Mouse (Mus musculus) ES-Bruce4 (cell line): ENCODE measurements at regions not wholly inside any gene's neighbourhood (a gene's known extent, or its start where the extent isn't known, plus 50 kb on each side); places are given as distances from the start of the nearest gene placed in this dataset.
A peak's percentile ranks its signal among the peaks of the same experiment; 100 is the strongest.

Experiments
- H3K27ac ChIP-seq: 2 replicates; pipeline ENCODE4 v1.5.1; 2012; ENCODE audit warnings: low read length, inconsistent platforms; ENCODE audit not compliant: insufficient read depth
- H3K27me3 ChIP-seq: 2 replicates; pipeline ENCODE4 v1.6.1; 2012; ENCODE audit warnings: mild to moderate bottlenecking, low read length, inconsistent platforms; ENCODE audit not compliant: control insufficient read depth, poor library complexity, insufficient read depth, severe bottlenecking
- H3K36me3 ChIP-seq: 2 replicates; pipeline ENCODE4 v1.6.1; 2012; ENCODE audit warnings: inconsistent platforms, mild to moderate bottlenecking, low read length, moderate library complexity; ENCODE audit not compliant: control insufficient read depth, poor library complexity, insufficient read depth, severe bottlenecking
- H3K4me1 ChIP-seq: one replicate; pipeline ENCODE4 v1.8.1; 2011; ENCODE audit warnings: low read length; ENCODE audit not compliant: control insufficient read depth, insufficient read depth
- H3K4me3 ChIP-seq: 2 replicates; pipeline ENCODE4 v1.5.1; 2011; ENCODE audit warnings: low read depth, mild to moderate bottlenecking, low read length
- H3K9ac ChIP-seq: 2 replicates; pipeline ENCODE4 v1.6.1; 2012; ENCODE audit warnings: low read depth, mild to moderate bottlenecking, inconsistent platforms; ENCODE audit not compliant: poor library complexity, severe bottlenecking
- H3K9me3 ChIP-seq: replicated peaks from 2 replicates; pipeline ENCODE4 v1.6.1; 2012; ENCODE audit warnings: mild to moderate bottlenecking, low read length, inconsistent platforms; ENCODE audit not compliant: control insufficient read depth, poor library complexity, insufficient read depth, severe bottlenecking
- CTCF ChIP-seq: IDR thresholded peaks from one replicate; pipeline ENCODE4 v1.8.1; 2011; ENCODE audit warnings: low read depth, low read length
- EP300 ChIP-seq: IDR thresholded peaks from 2 replicates; pipeline ENCODE4 v1.6.1; 2011; ENCODE audit warnings: low read depth, low read length; ENCODE audit not compliant: insufficient read depth
- POLR2A ChIP-seq: IDR thresholded peaks from one replicate; pipeline ENCODE4 v1.8.1; 2011; ENCODE audit warnings: low read length; ENCODE audit not compliant: insufficient read depth

DNA sequence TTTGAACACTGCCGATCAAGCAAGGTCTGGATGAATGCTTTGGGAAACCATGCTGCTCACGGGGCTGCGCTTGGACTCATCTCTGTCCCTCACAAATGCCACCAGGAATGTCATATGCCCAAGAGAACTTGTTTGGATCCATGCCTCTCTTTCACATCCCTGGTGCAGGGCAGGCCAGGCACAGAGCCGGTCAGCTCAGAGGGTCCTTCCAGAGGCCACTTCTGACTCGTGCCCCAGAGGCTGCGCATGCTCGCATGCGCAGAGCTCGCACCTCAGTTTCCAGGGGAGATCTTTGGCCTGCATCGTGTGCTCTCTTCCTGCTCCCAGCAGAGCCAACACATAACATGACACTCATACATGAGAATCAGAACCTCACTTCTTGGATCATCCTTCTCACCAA, 111.1 kb downstream of the Tfap2c start:
- Histone ChIP-seq H3K9ac (no peak overlapping the region), H3K4me1 (peaks cover 5% of the 10 kb centered on the region), H3K27me3 (no peaks in the 10 kb centered on the region), H3K27ac (no peak overlapping the region), H3K4me3 (no peak overlapping the region), H3K36me3 (no peaks in the 10 kb centered on the region), H3K9me3 (no peaks in the 10 kb centered on the region)
- no peak for TF ChIP-seq CTCF
- no peak for TF ChIP-seq EP300
- no peak for TF ChIP-seq POLR2A

DNA sequence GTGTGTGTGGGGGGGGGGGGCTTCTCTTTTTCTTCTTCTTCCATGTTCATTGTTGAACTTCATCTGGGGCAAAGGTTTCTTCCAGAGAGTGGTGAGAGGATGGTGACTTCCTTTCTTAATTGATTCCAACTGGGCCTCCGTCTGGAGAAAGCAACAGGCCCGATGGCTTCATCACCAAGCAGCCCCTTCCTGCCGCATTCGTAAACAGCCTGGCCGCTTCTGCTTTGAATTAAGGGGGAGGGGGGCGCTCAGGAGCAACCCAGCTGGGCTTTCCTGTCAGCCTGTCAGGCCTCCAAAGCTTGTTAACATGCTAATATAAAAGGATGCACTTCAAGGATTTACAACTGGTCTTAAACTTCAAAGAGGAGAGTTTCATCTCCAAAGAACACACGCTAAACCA, 111.5 kb downstream of the Tfap2c start:
- Histone ChIP-seq H3K9ac (no peak overlapping the region), H3K4me1 (peaks cover 5% of the 10 kb centered on the region), H3K27ac (no peak overlapping the region), H3K9me3 (no peaks in the 10 kb centered on the region), H3K4me3 (no peak overlapping the region), H3K27me3 (no peaks in the 10 kb centered on the region), H3K36me3 (no peaks in the 10 kb centered on the region)
- TF ChIP-seq CTCF (no peak), EP300 (no peak), POLR2A (no peak)

DNA sequence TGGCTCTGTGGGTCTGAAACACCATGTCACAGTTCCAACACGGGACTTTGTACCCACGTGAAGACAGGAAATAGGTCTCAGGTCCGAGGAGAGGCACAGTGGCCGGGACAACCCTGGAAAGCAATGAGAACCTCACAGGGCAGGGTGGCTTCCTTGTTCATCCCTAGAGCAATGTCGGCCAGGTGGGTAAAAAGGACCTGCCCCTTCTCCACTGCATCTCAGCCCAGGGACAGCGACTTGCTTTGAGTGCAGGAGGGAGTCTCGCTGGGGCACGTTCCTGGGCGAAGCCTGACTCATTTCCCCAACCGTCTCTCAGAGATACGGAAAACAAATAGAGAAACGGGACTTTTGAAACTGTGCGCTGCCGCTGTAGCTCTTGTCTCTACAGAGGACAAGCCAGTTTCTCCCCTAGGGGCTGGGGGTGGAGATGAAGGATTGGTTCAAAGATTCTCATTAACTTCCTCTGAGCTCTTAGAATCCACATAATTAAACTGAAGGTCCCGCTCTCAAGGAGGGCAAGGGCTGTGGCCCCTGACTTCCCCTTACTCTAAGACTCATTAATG, 112.1 kb downstream of the Tfap2c start:
- no peaks in the 10 kb centered on the region for H3K36me3 ChIP-seq
- TF ChIP-seq POLR2A (no peak), EP300 (no peak), CTCF (no peak)
- H3K4me3 ChIP-seq: no peak overlapping the region
- no peaks in the 10 kb centered on the region for H3K9me3 ChIP-seq
- no peak overlapping the region for H3K9ac ChIP-seq
- no peaks in the 10 kb centered on the region for H3K27me3 ChIP-seq
- H3K27ac ChIP-seq: no peak overlapping the region
- H3K4me1 ChIP-seq: peaks cover 5% of the 10 kb centered on the region

DNA sequence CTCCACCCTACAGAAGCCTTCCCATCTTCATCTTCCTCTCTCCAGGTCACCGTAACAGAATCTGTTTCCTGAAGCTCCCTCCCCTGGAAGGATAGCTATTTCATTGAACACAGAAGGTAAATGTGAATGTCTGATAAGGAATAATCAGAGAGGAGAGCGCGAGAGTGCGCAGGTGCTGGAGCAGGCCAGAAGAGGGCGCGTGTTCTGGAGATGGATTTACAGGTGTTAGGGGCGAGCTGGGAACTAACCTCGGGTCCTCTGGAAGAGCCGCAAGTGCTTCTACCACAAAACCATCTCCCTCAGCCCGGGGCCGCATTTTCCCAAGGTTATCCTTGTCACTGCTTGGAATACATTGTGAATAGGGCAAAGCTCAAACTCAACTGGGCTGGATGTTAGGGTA, 112.8 kb downstream of the Tfap2c start:
- Histone ChIP-seq H3K9ac (no peak overlapping the region), H3K36me3 (no peaks in the 10 kb centered on the region), H3K4me3 (no peak overlapping the region), H3K9me3 (no peaks in the 10 kb centered on the region), H3K27me3 (no peaks in the 10 kb centered on the region), H3K27ac (no peak overlapping the region), H3K4me1 (peaks cover 5% of the 10 kb centered on the region)
- TF ChIP-seq CTCF (peak; percentile 66), EP300 (no peak)

DNA sequence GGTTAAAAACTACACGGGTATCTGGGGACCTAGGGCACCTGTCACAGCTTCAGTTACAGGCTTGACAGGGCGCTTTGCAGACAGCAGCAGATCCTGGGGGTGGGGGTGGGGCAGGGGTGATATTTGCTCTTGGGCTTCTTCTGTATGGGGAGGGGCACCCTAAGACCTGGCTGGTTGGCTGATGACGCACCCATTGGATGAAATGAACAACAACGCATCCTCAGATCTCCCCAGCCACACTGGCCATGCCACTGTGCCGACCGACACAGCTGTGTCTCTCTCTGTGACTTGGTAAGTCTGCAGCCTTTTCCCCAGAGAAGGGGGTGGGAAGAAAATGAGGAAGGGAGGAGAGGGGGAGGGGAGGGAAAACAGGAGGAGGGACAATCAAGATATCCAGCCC, 114.3 kb downstream of the Tfap2c start:
- peaks cover 5% of the 10 kb centered on the region for H3K4me1 ChIP-seq
- H3K9me3 ChIP-seq: no peaks in the 10 kb centered on the region
- H3K4me3 ChIP-seq: no peak overlapping the region
- no peak for TF ChIP-seq EP300
- no peak for TF ChIP-seq CTCF
- no peak for TF ChIP-seq POLR2A
- no peaks in the 10 kb centered on the region for H3K36me3 ChIP-seq
- H3K27ac ChIP-seq: no peak overlapping the region
- no peaks in the 10 kb centered on the region for H3K27me3 ChIP-seq
- no peak overlapping the region for H3K9ac ChIP-seq

DNA sequence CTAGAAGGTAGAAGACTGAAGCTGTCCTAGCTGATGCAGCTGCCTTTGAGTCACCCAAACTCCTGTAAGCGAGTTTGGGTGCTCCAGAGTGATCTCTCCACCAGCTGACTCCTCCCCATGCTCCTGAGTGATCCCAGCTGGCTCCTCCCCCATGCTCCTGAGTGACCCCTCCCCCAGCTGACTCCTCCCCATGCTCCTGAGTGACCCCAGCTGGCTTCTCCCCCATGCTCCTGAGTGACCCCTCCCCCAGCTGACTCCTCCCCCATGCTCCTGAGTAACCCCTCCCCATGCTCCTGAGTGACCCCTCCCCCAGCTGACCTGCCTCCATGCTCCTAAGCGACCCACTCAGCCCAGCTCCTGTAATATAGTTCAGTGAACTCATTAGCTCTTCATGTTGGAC, 123.7 kb downstream of the Tfap2c start:
- no peaks in the 10 kb centered on the region for H3K9me3 ChIP-seq
- peaks cover 3% of the 10 kb centered on the region for H3K4me1 ChIP-seq
- H3K9ac ChIP-seq: no peak overlapping the region
- TF ChIP-seq CTCF (no peak), POLR2A (no peak), EP300 (no peak)
- no peak overlapping the region for H3K27ac ChIP-seq
- H3K4me3 ChIP-seq: no peak overlapping the region
- no peaks in the 10 kb centered on the region for H3K36me3 ChIP-seq
- H3K27me3 ChIP-seq: no peaks in the 10 kb centered on the region

DNA sequence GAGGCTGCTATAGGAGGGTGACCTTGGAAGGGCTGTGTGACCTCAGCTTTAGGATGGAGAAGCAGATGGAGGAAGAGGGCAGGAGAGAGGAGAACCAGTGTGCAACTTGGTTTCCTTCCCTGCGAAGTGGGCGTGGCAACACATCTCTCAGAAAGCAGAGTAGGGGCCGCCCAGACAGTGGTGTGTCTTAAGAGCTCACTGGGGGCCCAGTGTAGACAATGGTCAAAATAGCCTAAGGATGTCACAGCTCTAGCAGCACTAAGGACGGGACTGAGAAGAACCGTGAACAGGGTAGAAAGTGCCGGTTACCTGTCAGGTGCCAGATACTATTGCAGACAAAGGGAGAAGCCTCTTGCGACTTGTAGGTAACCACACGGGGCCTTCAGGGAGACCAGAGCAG, 125.2 kb downstream of the Tfap2c start:
- H3K4me3 ChIP-seq: no peak overlapping the region

More for the DNA sequence above, 125.2 kb downstream of the Tfap2c start:
- Histone ChIP-seq H3K9ac (no peak overlapping the region), H3K27ac (no peak overlapping the region), H3K4me1 (peaks cover 3% of the 10 kb centered on the region), H3K27me3 (no peaks in the 10 kb centered on the region), H3K9me3 (no peaks in the 10 kb centered on the region), H3K36me3 (no peaks in the 10 kb centered on the region)
- TF ChIP-seq EP300 (no peak), POLR2A (no peak), CTCF (no peak)
